Mouse (Mus musculus): ENCODE results near the gene Igf1r. TPM values are rescaled to one million over a fixed set of nuclear protein-coding genes. Genes with fewer than 3 reads are reported as not detected.
"Not testable (repeated sequence)": the region's sequence is repeated elsewhere in the genome, so short reads cannot be mapped to it uniquely, and the experiment has no call there.

The Igf1r gene
- polyA plus RNA-seq, 1 experiment from 2014 or later = 47.2 TPM

DNA sequence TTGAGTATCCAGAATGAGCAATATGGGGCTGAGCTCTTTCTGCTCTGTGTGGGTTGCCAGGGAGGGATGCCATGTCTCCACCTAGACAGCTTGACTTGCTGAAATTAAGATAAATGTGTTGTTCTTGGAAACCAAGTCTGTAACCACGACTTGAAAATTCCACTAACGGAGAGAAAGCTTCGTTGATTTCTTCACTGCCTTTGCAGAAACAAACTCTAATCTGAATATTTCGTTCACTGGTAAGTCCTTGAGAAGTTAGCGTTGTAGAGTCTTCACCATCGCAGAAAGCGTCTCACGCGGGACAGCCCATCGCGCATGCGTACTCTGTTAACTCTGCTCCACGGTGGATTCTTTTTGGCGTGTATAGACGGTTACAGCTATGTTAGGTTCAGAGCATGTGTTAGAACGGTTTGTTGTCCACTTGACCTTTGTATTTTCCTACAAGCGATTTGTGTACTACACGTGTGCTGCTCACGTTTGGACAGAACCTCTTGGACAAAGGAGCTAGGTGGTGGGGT, 327.8 kb downstream of the Igf1r start:
- no peak for ATAC-seq (ENCODE audit: insufficient number of reproducible peaks, insufficient read depth, low FRiP score, low TSS enrichment, low read depth)
- Histone ChIP-seq H3K9ac (replicated peaks) (no peak overlapping the region), H3K36me3 (no peaks in the 10 kb centered on the region), H3K4me3 (replicated peaks) (no peak overlapping the region), H3K4me2 (no peak overlapping the region), H3K27me3 (0 out of 2 replicates have a peak, but pooled peaks cover 3% of the 10 kb centered on the region), H3K4me1 (replicated peaks) (peaks cover 55% of the 10 kb centered on the region), H3K9me3 (no peaks in the 10 kb centered on the region), H3K27ac (no peak overlapping the region)
- WGBS = 92% methylated on average over 19 of the region's 19 CpGs

DNA sequence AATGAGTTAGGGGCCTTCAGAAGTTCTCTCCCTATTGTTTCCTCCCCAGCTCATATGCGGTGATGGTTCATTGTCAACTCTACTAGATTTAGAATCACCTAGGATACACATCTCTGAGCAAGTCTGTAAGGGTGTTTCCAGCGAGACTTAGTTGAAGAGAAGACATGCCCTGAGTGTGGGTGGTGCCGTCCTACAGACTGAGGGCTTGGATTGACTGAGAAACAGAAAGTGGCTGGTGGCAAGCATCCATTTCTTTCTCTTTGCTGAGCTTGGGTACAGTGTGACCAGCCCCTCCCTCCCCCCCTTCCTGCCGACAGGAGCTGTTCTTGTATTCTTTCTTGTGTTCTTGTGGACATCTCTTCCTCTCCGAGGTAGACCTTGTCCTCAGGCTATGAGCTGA, 328.7 kb downstream of the Igf1r start:
- Histone ChIP-seq H3K4me2 (no peak overlapping the region), H3K27me3 (no peaks in the 10 kb centered on the region), H3K4me3 (replicated peaks) (no peak overlapping the region), H3K36me3 (no peaks in the 10 kb centered on the region), H3K9ac (replicated peaks) (no peak overlapping the region), H3K27ac (no peak overlapping the region), H3K4me1 (replicated peaks) (peaks cover 54% of the 10 kb centered on the region), H3K9me3 (no peaks in the 10 kb centered on the region)
- WGBS = 80% methylated on average over 5 of the region's 5 CpGs
- ATAC-seq (ENCODE audit: insufficient number of reproducible peaks, insufficient read depth, low FRiP score, low TSS enrichment, low read depth) = no peak

DNA sequence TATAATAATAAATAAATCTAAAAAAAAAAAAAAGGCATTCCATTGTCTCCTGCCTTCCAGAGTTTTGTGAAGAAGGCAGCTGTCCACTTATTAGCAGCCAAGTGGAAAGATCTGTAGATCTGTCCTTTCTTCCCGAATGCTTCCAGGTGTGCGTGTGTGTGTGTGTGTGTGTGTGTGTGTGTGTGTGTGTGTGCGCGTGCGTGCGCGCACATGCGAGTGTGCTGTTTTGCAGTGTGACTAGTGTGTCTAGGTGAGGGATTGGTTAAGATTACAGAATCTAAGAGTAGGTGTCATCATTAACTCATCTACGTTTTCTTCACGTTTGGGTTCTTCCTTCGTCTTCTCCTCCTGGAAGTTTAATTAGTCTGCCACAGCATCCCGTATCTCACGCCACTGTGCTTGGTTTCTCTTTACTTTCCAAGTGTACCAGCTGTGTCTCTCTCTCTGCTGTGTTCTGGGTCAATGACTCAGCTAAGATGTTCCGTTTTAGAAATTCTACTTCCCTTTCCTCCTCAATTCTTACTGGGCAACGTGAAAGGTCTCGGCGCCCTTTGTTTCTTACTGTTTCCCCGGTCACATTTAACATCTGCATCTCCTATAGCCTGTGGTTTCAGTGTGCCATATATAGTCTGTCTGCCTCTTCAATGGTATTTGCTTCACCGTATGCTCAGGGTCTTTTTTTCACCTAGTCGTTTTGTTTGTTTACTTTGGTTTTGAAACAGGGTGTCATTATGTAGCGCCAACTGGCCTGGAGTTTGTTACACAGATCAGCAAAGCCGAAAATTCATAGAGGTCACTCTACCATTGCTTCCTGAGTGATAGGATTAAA, 329.9 kb downstream of the Igf1r start:
- peaks cover 43% of the 10 kb centered on the region for H3K4me1 ChIP-seq (replicated peaks)
- H3K36me3 ChIP-seq = no peaks in the 10 kb centered on the region
- no peak for ATAC-seq (ENCODE audit: insufficient number of reproducible peaks, insufficient read depth, low FRiP score, low TSS enrichment, low read depth)
- H3K4me2 ChIP-seq = no peak overlapping the region
- 87% methylated on average over 22 of the region's 22 CpGs for WGBS
- no peak overlapping the region for H3K4me3 ChIP-seq (replicated peaks)
- no peak overlapping the region for H3K27ac ChIP-seq
- H3K9ac ChIP-seq (replicated peaks) = no peak overlapping the region
- no peaks in the 10 kb centered on the region for H3K27me3 ChIP-seq
- no peaks in the 10 kb centered on the region for H3K9me3 ChIP-seq

DNA sequence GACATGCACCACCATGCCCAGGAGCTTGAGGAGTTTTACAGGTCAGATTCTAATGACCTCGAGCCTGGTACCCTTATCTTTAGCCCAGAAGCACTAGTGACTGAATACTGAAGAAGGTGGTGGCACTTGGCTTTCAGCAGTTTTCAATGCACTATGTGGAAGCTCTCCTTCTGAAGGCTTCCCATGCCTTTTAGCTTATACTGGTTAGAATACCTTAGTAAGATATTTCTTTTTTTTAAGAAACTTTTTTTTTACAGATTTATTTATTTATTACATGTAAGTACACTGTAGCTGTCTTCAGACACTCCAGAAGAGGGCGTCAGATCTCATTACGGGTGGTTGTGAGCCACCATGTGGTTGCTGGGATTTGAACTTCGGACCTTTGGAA, 330.5 kb downstream of the Igf1r start:
- H3K36me3 ChIP-seq; H3K9me3 ChIP-seq; H3K4me3 ChIP-seq (replicated peaks); H3K9ac ChIP-seq (replicated peaks); ATAC-seq (ENCODE audit: insufficient number of reproducible peaks, insufficient read depth, low FRiP score, low TSS enrichment, low read depth); H3K27ac ChIP-seq; H3K4me2 ChIP-seq; H3K27me3 ChIP-seq: not testable (repeated sequence)
- WGBS = 82% methylated on average over 4 of the region's 4 CpGs
- peaks cover 38% of the 10 kb centered on the region for H3K4me1 ChIP-seq (replicated peaks)

Other genes with a start within 250 kb of the Igf1r start
- 0.46 and 0.65 TPM in 2 replicates for gene Synm, start 193.1 kb upstream of the Igf1r start, polyA plus RNA-seq (2016; fragmentation: Nextera tagmentation; extraction: Ambion mirVana)